Mouse (Mus musculus) embryonic facial prominence, embryonic 12.5 days (tissue): Measurements from ENCODE around the gene Zfp513. TPM values are rescaled to one million over a fixed set of nuclear protein-coding genes. Genes with fewer than 3 reads are reported as not detected.

Source experiments
- ATAC-seq: fragments of 200-750 bp; cut with Nextera tagmentation; 2 replicates; pipeline ENCODE4 v1.8.0; 2017; ENCODE audit not compliant: insufficient number of reproducible peaks, insufficient read depth, low FRiP score, low TSS enrichment
- H3K27ac ChIP-seq: fragments of 300-500 bp; sonication (generic); 2 replicates; pipeline ENCODE4 v1.5.1; 2016; ENCODE audit warnings: mild to moderate bottlenecking
- H3K27me3 ChIP-seq: fragments of 300-500 bp; sonication (generic); 2 replicates; pipeline ENCODE4 v1.6.1; 2016; ENCODE audit warnings: mild to moderate bottlenecking, moderate library complexity
- H3K36me3 ChIP-seq: fragments of 300-500 bp; sonication (generic); 2 replicates; pipeline ENCODE4 v1.6.1; 2016; ENCODE audit warnings: mild to moderate bottlenecking
- H3K4me1 ChIP-seq: fragments of 300-500 bp; sonication (generic); 2 replicates; pipeline ENCODE4 v1.6.1; 2016
- H3K4me2 ChIP-seq: fragments of 300-500 bp; sonication (generic); replicated peaks from 2 replicates; pipeline ENCODE4 v1.6.1; 2016; ENCODE audit warnings: mild to moderate bottlenecking, moderate library complexity
- H3K4me3 ChIP-seq: fragments of 300-500 bp; sonication (generic); 2 replicates; pipeline ENCODE4 v1.5.1; 2016; ENCODE audit warnings: mild to moderate bottlenecking
- H3K9ac ChIP-seq: fragments of 300-500 bp; sonication (generic); 2 replicates; pipeline ENCODE4 v1.6.1; 2016; ENCODE audit warnings: mild to moderate bottlenecking, moderate library complexity
- H3K9me3 ChIP-seq: fragments of 300-500 bp; sonication (generic); 2 replicates; pipeline ENCODE4 v1.6.1; 2016; ENCODE audit warnings: mild to moderate bottlenecking, moderate library complexity
- WGBS: fragments of 180-500 bp; shearing (Covaris S2); methylation state at CpG from one replicate; pipeline ENCODE4 v1.1.7; 2016; 5-methylcytosine and 5-hydroxymethylcytosine counted together
- polyA plus RNA-seq: library from polyadenylated mRNA; unstranded; fragments of >200 nt; fragmentation: Nextera tagmentation; extraction: Ambion mirVana; gene quantifications from 2 replicates; pipeline ENCODE4 v1.2.1, GENCODE M21; 2016

The Zfp513 gene
- polyA plus RNA-seq, 1 experiment from 2014 or later = 20.0 TPM

- peaks cover 50% of the 10 kb centered on the region for H3K36me3 ChIP-seq
- peaks cover 18% of the 10 kb centered on the region for H3K4me1 ChIP-seq
- WGBS = 92% methylated on average over 9 of the region's 9 CpGs
- H3K27ac ChIP-seq = no peak overlapping the region
- H3K27me3 ChIP-seq = no peaks in the 10 kb centered on the region
- no peak overlapping the region for H3K4me3 ChIP-seq
- ATAC-seq = no peak
- no peak overlapping the region for H3K9ac ChIP-seq
- no peak overlapping the region for H3K4me2 ChIP-seq
- H3K9me3 ChIP-seq = no peaks in the 10 kb centered on the region
These were observed 11.9 kb downstream of the Zfp513 start for GRCm38 (mm10) chr5:31190201-31190600.

DNA sequence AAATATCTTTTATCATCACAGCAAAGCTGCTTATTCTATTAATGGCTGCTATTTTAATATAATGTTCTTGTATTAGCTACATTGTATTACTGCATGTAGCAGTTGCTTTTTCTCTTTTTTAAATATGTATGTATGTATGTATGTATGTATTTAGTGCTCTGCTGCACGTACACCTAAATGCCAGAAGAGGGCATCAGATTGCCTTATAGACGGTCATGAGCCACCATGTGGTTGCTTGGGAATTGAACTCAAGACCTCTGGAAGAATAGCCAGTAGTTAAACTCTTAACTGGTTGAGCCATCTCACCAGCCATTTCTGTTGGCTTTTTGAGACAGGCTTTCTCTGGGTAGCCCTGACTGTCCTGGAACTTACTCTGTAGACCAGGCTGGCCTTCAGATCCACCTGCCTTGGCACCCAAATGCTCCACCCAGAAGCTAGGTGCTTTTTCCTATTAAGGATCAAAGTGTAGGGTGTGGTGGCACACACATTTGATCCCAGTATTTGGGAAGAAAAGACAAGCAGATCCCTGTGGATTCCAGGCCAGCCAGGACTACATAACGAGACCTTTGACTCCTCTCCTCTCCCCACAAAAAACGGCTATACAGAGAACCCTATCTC lies 13.8 kb downstream of the Zfp513 start:
- Histone ChIP-seq H3K9ac (no peak overlapping the region), H3K27ac (no peak overlapping the region), H3K4me1 (peaks cover 9% of the 10 kb centered on the region), H3K9me3 (no peaks in the 10 kb centered on the region), H3K36me3 (peaks cover 41% of the 10 kb centered on the region), H3K4me3 (no peak overlapping the region), H3K27me3 (no peaks in the 10 kb centered on the region), H3K4me2 (no peak overlapping the region)
- WGBS = 74% methylated on average over 4 of the region's 4 CpGs
- no peak for ATAC-seq

- no peak overlapping the region for H3K9ac ChIP-seq
- 0 out of 2 replicates have a peak, but pooled peaks cover 5% of the 10 kb centered on the region for H3K4me1 ChIP-seq
- no peaks in the 10 kb centered on the region for H3K27me3 ChIP-seq
- H3K4me2 ChIP-seq = no peak overlapping the region
- H3K27ac ChIP-seq = no peak overlapping the region
- H3K4me3 ChIP-seq = no peak overlapping the region
- peaks cover 21% of the 10 kb centered on the region for H3K36me3 ChIP-seq
- 63% methylated on average over 4 of the region's 4 CpGs for WGBS
- ATAC-seq = no peak
- no peaks in the 10 kb centered on the region for H3K9me3 ChIP-seq
These were observed 18.4 kb downstream of the Zfp513 start for GRCm38 (mm10) chr5:31183678-31184077.

DNA sequence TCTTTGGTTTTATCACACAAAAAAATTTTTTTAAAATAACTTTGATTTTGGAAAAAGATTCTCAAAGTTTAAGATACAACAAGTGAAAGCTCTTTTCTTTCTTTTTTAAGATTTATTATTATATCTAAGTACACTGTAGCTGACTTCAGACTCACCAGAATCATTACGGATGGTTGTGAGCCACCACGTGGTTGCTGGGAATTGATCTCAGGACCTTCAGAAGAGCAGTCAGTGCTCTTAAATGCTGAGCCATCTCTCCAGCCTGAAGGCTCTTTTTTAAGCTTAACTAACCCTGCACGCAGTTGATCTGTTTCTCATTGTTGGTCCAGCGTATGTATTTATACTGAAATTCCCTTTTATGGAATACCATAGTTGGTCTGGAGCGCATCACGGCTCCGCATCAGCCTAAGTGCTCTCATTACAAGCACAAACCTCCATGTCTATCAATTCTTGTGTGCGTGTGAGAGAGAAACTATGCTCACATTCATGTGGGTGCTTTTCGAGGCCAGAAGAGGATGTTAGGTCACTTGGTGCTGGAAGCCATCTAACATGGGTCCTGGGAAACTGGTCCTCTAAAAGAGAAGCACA lies 20.8 kb downstream of the Zfp513 start:
- Histone ChIP-seq H3K27ac (no peak overlapping the region), H3K36me3 (no peaks in the 10 kb centered on the region), H3K4me3 (0 out of 2 replicates have a peak overlapping the region, but pooled peaks have one; percentile 84), H3K27me3 (no peaks in the 10 kb centered on the region), H3K9ac (no peak overlapping the region), H3K4me2 (no peak overlapping the region), H3K4me1 (peaks cover 10% of the 10 kb centered on the region; the same call in 1 of the 2 replicates), H3K9me3 (no peaks in the 10 kb centered on the region)
- 91% methylated on average over 9 of the region's 9 CpGs for WGBS
- ATAC-seq = no peak

DNA sequence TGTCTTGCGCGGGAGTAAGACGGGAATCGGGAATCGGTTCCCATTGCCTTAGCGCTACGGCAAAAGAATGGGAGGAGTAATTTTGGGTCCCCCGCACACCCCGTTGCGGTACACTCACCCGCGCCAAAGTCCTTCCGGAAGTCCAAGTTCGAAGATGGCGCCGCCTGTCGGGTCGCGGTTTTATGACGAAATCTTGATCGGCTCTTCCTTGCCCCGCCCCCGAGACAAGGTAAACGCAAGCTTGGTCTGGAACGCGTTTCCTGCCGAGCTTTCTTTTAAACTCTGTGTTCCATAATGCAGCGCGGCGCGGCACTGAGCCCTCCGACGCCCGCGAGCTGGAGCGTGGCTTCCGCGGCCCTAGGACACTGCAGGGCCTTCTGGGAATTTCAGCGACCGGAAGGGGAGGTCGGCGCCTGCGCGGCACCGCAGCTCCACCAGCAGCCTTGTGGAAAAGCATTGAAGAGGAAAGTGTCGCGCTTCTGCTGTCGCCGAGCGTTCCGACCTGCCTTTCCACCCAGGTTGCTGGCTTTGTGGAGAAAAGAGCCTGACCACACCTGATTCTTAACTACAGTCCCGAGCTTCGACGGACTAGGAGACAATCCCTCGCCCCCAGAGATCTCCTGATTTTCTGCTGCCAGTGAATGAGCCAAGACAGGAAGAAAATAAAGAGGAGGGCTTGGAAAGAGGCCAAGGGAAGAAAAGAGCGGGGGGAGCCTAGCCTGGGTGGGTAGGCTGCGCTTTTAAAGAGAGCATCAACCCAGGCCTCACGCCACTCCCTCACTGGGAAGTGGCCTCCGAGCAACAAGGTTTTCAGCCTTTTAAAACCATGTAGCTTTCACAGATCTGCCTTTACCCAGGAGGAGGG lies 22.1 kb downstream of the Zfp513 start, which contains the start of the genes Gm29609 and Gtf3c2:
Gm29609 (minus strand) TSS at position 146 of the 865 bp plus-strand sequence.
Gtf3c2 (minus strand) TSS at position 379 of the 865 bp plus-strand sequence.
- peak; percentile 96 for ATAC-seq
- under 1% methylated on average over 59 of the region's 59 CpGs for WGBS

DNA sequence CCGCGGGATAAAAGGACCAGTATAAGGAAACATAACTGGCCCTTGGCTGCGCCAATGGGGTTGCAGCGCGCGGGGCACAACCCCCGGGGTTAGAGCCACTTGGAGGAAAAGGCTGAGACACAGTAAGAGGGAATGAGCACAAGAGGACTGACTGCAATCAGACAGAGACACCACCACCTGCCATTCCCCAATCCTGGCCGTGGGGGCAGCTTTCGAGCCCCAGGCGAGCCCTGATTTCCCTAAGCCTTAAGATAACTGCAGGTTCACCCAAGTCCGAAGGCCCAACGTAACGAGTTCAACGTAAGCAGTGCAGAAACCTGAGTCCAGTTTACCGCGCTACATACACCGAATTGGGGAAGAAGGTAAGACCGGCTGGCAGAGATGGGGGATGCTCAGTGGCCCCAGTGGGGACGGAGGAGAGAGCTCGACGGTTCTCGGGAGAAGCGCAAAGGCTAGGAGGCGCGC lies 22.8 kb downstream of the Zfp513 start:
- Histone ChIP-seq H3K9me3 (no peaks in the 10 kb centered on the region), H3K27me3 (no peaks in the 10 kb centered on the region), H3K9ac (peak overlapping the region; percentile 69), H3K4me2 (peak overlapping the region; percentile 96), H3K27ac (peak overlapping the region; percentile 97), H3K4me1 (peaks cover 10% of the 10 kb centered on the region; the same call in 1 of the 2 replicates), H3K4me3 (peak overlapping the region; percentile 84), H3K36me3 (peaks cover 9% of the 10 kb centered on the region)
- ATAC-seq = peak; percentile 61
- under 1% methylated on average over 25 of the region's 25 CpGs for WGBS

More for the DNA sequence above, 22.1 kb downstream of the Zfp513 start, which contains the start of the genes Gm29609 and Gtf3c2:
- Histone ChIP-seq H3K36me3 (peaks cover 2% of the 10 kb centered on the region; the same call in 1 of the 2 replicates), H3K9me3 (no peaks in the 10 kb centered on the region), H3K4me2 (peak within 1 kb of the TSS; percentile 96), H3K27me3 (no peaks in the 10 kb centered on the region), H3K27ac (peak within 1 kb of the TSS; percentile 97), H3K9ac (peak within 1 kb of the TSS; percentile 69), H3K4me1 (peaks cover 10% of the 10 kb centered on the region; the same call in 1 of the 2 replicates), H3K4me3 (peak within 1 kb of the TSS; percentile 84)

DNA sequence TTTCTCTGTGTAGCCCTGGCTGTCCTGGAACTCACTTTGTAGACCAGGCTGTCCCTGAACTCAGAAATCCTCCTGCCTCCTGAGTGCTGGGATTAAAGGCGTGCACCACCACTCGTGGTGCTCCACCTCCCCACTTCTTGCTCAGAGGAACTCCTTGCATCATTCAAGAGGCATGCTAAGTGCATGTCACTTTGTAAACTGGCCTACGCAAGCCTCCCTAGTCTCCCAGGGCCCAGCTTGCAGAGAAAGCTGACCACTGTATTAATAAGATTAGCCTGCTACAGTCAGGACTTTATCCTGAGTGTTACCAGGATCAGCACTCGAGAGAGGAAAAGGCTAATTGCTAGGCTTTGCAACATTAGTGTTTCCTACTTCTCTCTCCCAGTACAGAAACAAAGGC lies 33.5 kb downstream of the Zfp513 start:
- ATAC-seq = no peak
- no peak overlapping the region for H3K9ac ChIP-seq
- H3K27ac ChIP-seq = no peak overlapping the region
- H3K36me3 ChIP-seq = peaks cover 84% of the 10 kb centered on the region
- H3K9me3 ChIP-seq = no peaks in the 10 kb centered on the region
- H3K27me3 ChIP-seq = no peaks in the 10 kb centered on the region
- no peak overlapping the region for H3K4me3 ChIP-seq
- no peak overlapping the region for H3K4me2 ChIP-seq
- 93% methylated on average over 4 of the region's 4 CpGs for WGBS
- no peaks in the 10 kb centered on the region for H3K4me1 ChIP-seq

DNA sequence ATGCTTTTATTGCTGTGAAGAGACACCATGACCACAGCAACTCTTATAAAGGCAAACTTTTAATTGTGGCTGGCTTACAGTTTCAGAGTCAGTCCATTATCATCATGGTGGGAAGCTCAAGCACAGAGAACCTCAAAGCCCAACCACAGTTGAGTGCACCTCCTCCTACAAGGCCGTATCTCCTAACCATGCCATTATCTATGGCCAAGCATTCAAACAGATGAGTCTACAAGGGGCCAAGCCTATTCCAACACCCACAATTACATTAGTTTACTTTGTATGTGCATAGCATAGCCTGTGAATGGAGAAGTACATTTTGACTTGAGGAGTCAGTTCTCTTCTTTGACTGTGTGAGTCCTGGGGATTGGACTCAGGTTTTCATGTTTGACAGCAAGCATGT lies 37.2 kb downstream of the Zfp513 start:
- Histone ChIP-seq H3K9ac (no peak overlapping the region), H3K9me3 (no peaks in the 10 kb centered on the region), H3K36me3 (peaks cover 83% of the 10 kb centered on the region), H3K4me1 (no peaks in the 10 kb centered on the region), H3K27me3 (no peaks in the 10 kb centered on the region), H3K4me2 (no peak overlapping the region), H3K4me3 (no peak overlapping the region), H3K27ac (no peak overlapping the region)
- ATAC-seq = no peak
- 91% methylated on average over 1 of the region's 1 CpGs for WGBS

- H3K36me3 ChIP-seq = peaks cover 83% of the 10 kb centered on the region
- H3K4me1 ChIP-seq = no peaks in the 10 kb centered on the region
- no peaks in the 10 kb centered on the region for H3K9me3 ChIP-seq
- H3K4me3 ChIP-seq = no peak overlapping the region
- no peak overlapping the region for H3K4me2 ChIP-seq
- no peak overlapping the region for H3K27ac ChIP-seq
- H3K27me3 ChIP-seq = no peaks in the 10 kb centered on the region
- ATAC-seq = no peak
- no peak overlapping the region for H3K9ac ChIP-seq
These were observed 39.6 kb downstream of the Zfp513 start for GRCm38 (mm10) chr5:31162462-31162861.

DNA sequence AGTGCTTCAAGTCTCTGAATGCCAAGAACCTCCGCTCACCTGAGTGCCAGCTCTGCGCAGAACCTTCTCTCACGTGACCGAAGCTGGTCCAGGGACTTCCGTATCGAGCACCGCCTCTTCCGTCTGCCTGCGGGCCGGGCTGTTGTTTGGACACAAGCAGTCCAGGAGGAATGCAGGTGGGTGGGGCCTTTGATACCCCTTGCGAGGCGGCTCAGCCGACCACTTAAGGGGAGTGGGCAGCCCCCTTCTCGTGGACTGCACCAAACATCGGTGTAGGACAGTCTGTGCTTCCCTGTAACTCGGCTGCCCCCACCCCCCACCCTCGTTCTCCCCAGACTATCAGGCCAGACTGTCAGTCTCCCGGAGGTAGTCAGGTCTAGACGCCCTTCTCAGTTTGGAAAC lies 48.0 kb downstream of the Zfp513 start, which contains the start of gene Mpv17:
Mpv17 (minus strand) TSS at position 100 of the 402 bp plus-strand sequence.
- Histone ChIP-seq H3K4me2 (peak within 1 kb of the TSS; percentile 85), H3K9ac (peak within 1 kb of the TSS; percentile 59), H3K4me3 (peak within 1 kb of the TSS; percentile 54), H3K9me3 (no peaks in the 10 kb centered on the region), H3K27ac (peak within 1 kb of the TSS; percentile 79), H3K36me3 (peaks cover 45% of the 10 kb centered on the region), H3K4me1 (peaks cover 10% of the 10 kb centered on the region), H3K27me3 (no peaks in the 10 kb centered on the region)
- WGBS = under 1% methylated on average over 19 of the region's 19 CpGs
- peak; percentile 92 for ATAC-seq

DNA sequence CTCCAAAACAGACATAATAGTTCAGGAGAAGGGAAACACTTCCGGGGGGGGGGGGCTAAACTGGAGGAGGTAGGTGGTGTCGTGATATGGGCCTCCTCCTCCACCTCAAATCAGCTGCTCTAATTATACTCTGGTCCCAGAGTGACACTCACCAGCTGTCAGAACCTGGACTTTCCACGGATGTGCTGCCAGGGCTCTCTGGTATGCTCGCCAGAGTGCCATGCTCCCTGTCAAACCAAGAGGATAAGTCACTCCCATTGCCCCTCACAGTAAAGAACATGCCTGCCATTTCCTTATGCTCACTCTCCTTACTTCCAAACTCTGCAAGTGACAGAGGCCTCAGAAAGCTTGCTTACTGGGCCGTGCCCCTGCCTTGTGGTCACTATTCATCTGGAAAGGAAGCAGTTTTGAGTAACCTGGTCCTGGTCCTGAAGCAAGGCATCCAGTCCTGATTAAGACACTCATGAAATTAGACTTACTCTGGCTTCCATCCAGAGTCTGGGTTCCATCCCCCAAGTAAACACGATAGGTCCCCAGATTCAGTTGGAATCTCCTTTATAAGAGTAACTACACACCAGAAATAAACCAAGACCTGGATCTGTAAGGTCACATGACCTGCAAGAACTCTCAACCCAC lies 48.5 kb downstream of the Zfp513 start:
- WGBS = 38% methylated on average over 6 of the region's 6 CpGs
- no peak for ATAC-seq
- no peaks in the 10 kb centered on the region for H3K27me3 ChIP-seq
- peaks cover 40% of the 10 kb centered on the region for H3K36me3 ChIP-seq
- peak overlapping the region; percentile 59 for H3K9ac ChIP-seq
- peak overlapping the region; percentile 54 for H3K4me3 ChIP-seq
- peak overlapping the region; percentile 79; the same call in 1 of the 2 replicates for H3K27ac ChIP-seq
- peak overlapping the region; percentile 85 for H3K4me2 ChIP-seq
- H3K9me3 ChIP-seq = no peaks in the 10 kb centered on the region
- H3K4me1 ChIP-seq = peaks cover 10% of the 10 kb centered on the region
